Mouse (Mus musculus) adrenal gland, adult 2 months (tissue): ENCODE results near the gene Cep68. TPM values are rescaled to one million over a fixed set of nuclear protein-coding genes. Genes with fewer than 3 reads are reported as not detected.

Source experiments
- DNase-seq: peaks from one replicate; pipeline ENCODE4 v3.0.0; 2021
- long read RNA-seq: library from polyadenylated mRNA; stranded (forward); transcript quantifications from one replicate; pipeline ENCODE4 v2.0.0, GENCODE M21; 2021
- polyA plus RNA-seq: library from polyadenylated mRNA; depleted of rRNA; stranded (reverse); fragments of >200 nt; gene quantifications from 2 replicates; pipeline ENCODE4 v1.2.3, GENCODE M21; 2012; rRNA removed
- total RNA-seq, 2 experiments: library from RNA; stranded (reverse); gene quantifications; 2 replicates each; pipeline ENCODE4 v1.2.3; 2021

Gene Cep68
- total RNA-seq, result 10 to 100 TPM; 19.8 to 24.2 TPM
- polyA plus RNA-seq, result 14.0 and 17.8 TPM in 2 replicates
- long read RNA-seq, full-length matches to known transcripts, result 10 of 12 reads
- long read RNA-seq, partial matches to known transcripts, result 2 of 12 reads
- long read RNA-seq, other reads (novel, unspliced or antisense), result 0 of 12 reads

GRCm38 (mm10) chr11:20249296-20250110, at the start of gene Cep68:
Gene Cep68 (minus strand): TSS chr11:20249429.
- peak; percentile 97 for DNase-seq

- DNase-seq, result no peak
Measured at GRCm38 (mm10) chr11:20284463-20284862, 35.2 kb upstream of the Cep68 start.

GRCm38 (mm10) chr11:20282601-20283219, 33.5 kb upstream of the Cep68 start:
- DNase-seq, result no peak

GRCm38 (mm10) chr11:20280982-20281381, 31.8 kb upstream of the Cep68 start:
- DNase-seq, result peak; percentile 50

GRCm38 (mm10) chr11:20278702-20279101, 29.5 kb upstream of the Cep68 start:
- no peak for DNase-seq

- no peak for DNase-seq
Measured at GRCm38 (mm10) chr11:20277106-20277505, 27.9 kb upstream of the Cep68 start.

GRCm38 (mm10) chr11:20275974-20276373, 26.7 kb upstream of the Cep68 start:
- DNase-seq, result no peak

- DNase-seq, result no peak
Measured at GRCm38 (mm10) chr11:20269885-20270284, 20.7 kb upstream of the Cep68 start.

GRCm38 (mm10) chr11:20262628-20263380, 13.6 kb upstream of the Cep68 start:
- DNase-seq, result no peak

GRCm38 (mm10) chr11:20254791-20255190, 5.6 kb upstream of the Cep68 start:
- no peak for DNase-seq

GRCm38 (mm10) chr11:20253088-20253487, 3.9 kb upstream of the Cep68 start:
- no peak for DNase-seq

- DNase-seq, result no peak
Measured at GRCm38 (mm10) chr11:20250476-20251178, 1.4 kb upstream of the Cep68 start.

- no peak for DNase-seq
Measured at GRCm38 (mm10) chr11:20248840-20249239, 389 bp downstream of the Cep68 start.

- no peak for DNase-seq
Measured at GRCm38 (mm10) chr11:20248277-20248676, 952 bp downstream of the Cep68 start.

GRCm38 (mm10) chr11:20247146-20247855, 1.9 kb downstream of the Cep68 start:
- no peak for DNase-seq

- no peak for DNase-seq
Measured at GRCm38 (mm10) chr11:20246616-20247015, 2.6 kb downstream of the Cep68 start.

GRCm38 (mm10) chr11:20245316-20245715, 3.9 kb downstream of the Cep68 start:
- DNase-seq, result no peak

GRCm38 (mm10) chr11:20244336-20245290, 4.6 kb downstream of the Cep68 start:
- DNase-seq, result no peak

- DNase-seq, result no peak
Measured at GRCm38 (mm10) chr11:20243214-20243913, 5.9 kb downstream of the Cep68 start.
